Mouse (Mus musculus) kidney, embryonic 14.5 days (tissue): ENCODE results near the gene Myh7b. TPM values are rescaled to one million over a fixed set of nuclear protein-coding genes. Genes with fewer than 3 reads are reported as not detected.

Experiments used
- ATAC-seq: fragments of 200-750 bp; cut with Nextera tagmentation; 2 replicates; pipeline ENCODE4 v1.8.0; 2017; ENCODE audit warnings: moderate number of reproducible peaks, mild to moderate bottlenecking, moderate TSS enrichment, moderate library complexity; ENCODE audit not compliant: low FRiP score, low TSS enrichment
- H3K27ac ChIP-seq: fragments of 300-500 bp; sonication (generic); 2 replicates; pipeline ENCODE4 v1.5.1; 2014; ENCODE audit warnings: low read depth, mild to moderate bottlenecking, low read length, moderate library complexity, mixed read lengths
- H3K27me3 ChIP-seq: fragments of 300-500 bp; sonication (generic); 2 replicates; pipeline ENCODE4 v1.6.1; 2014; ENCODE audit warnings: mild to moderate bottlenecking, low read length; ENCODE audit not compliant: control insufficient read depth, insufficient read depth
- H3K36me3 ChIP-seq: fragments of 300-500 bp; sonication (generic); 2 replicates; pipeline ENCODE4 v1.6.1; 2014; ENCODE audit warnings: low read length, mixed read lengths; ENCODE audit not compliant: control insufficient read depth, insufficient read depth
- H3K4me1 ChIP-seq: fragments of 300-500 bp; sonication (generic); 2 replicates; pipeline ENCODE4 v1.6.1; 2014; ENCODE audit warnings: low read length, mixed read lengths; ENCODE audit not compliant: control insufficient read depth, insufficient read depth
- H3K4me2 ChIP-seq: fragments of 300-500 bp; sonication (generic); replicated peaks from 2 replicates; pipeline ENCODE4 v1.6.1; 2014; ENCODE audit warnings: low read depth, mild to moderate bottlenecking, low read length
- H3K4me3 ChIP-seq: fragments of 300-500 bp; sonication (generic); 2 replicates; pipeline ENCODE4 v1.5.1; 2014; ENCODE audit warnings: mild to moderate bottlenecking, low read length
- H3K9ac ChIP-seq: fragments of 300-500 bp; sonication (generic); 2 replicates; pipeline ENCODE4 v1.6.1; 2014; ENCODE audit warnings: low read depth, mild to moderate bottlenecking, low read length, moderate library complexity
- H3K9me3 ChIP-seq: fragments of 300-500 bp; sonication (generic); 2 replicates; pipeline ENCODE4 v1.6.1; 2016; ENCODE audit warnings: low read length; ENCODE audit not compliant: control insufficient read depth
- WGBS: fragments of 180-500 bp; shearing (Covaris S2); extraction: QIAGEN DNeasy Blood & Tissue Kit; methylation state at CpG from one replicate; pipeline ENCODE4 v1.1.7; 2014; 5-methylcytosine and 5-hydroxymethylcytosine counted together
- polyA plus RNA-seq: library from polyadenylated mRNA; unstranded; fragments of >200 nt; fragmentation: Nextera tagmentation; extraction: Ambion mirVana; gene quantifications from 2 replicates; pipeline ENCODE4 v1.2.1, GENCODE M21; 2014

The Myh7b gene
- polyA plus RNA-seq, 1 experiment from 2014 or later = 2.1 TPM

DNA sequence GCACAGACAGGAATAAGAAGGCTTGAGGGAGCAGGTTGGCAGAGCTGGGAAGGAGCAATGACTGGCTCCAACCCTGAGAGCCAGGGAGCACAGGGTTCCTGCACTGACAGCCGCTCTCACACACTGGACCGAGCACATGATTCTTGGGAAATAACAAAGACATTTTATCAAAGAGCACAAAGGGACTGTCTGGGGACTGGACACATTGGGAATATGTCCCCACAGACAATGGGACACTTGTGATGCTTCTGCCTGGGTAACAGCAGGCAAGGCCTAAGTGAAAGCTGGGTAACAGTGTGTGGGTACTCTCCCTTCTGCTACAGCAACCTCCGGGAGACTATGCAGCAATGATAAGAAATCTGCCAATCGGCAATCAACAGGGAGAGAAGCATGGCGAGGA, 51.4 kb downstream of the Myh7b start:
- Histone ChIP-seq H3K36me3 (peaks cover 67% of the 10 kb centered on the region), H3K4me1 (no peaks in the 10 kb centered on the region), H3K27me3 (no peaks in the 10 kb centered on the region), H3K9ac (no peak overlapping the region), H3K9me3 (no peaks in the 10 kb centered on the region), H3K4me2 (no peak overlapping the region), H3K4me3 (no peak overlapping the region), H3K27ac (no peak overlapping the region)
- ATAC-seq = no peak
- WGBS = 97% methylated on average over 5 of the region's 5 CpGs

DNA sequence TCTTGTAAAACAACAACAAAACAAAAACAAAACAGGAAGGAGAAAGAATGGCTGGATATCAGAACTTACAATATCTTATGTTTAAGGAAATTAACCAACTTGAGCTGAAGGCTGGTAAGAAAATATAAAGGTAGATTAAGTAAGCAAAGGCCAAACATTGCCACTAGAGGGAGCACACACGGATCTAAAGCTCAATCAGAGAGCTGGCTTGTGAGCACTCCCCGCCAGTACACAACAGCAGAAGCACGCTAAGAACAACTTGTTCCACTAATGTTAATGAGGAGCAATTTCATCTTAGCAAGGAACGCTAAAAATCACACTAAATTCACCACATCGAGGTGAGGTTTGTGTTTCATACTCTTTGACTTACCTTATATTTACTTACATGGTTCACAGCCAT, 52.1 kb downstream of the Myh7b start:
- no peak overlapping the region for H3K4me3 ChIP-seq
- no peaks in the 10 kb centered on the region for H3K27me3 ChIP-seq
- no peak overlapping the region for H3K9ac ChIP-seq
- no peak overlapping the region for H3K27ac ChIP-seq
- no peak for ATAC-seq
- no peaks in the 10 kb centered on the region for H3K4me1 ChIP-seq
- H3K4me2 ChIP-seq = no peak overlapping the region
- WGBS = 28% methylated on average over 5 of the region's 5 CpGs
- peaks cover 64% of the 10 kb centered on the region for H3K36me3 ChIP-seq
- no peaks in the 10 kb centered on the region for H3K9me3 ChIP-seq

DNA sequence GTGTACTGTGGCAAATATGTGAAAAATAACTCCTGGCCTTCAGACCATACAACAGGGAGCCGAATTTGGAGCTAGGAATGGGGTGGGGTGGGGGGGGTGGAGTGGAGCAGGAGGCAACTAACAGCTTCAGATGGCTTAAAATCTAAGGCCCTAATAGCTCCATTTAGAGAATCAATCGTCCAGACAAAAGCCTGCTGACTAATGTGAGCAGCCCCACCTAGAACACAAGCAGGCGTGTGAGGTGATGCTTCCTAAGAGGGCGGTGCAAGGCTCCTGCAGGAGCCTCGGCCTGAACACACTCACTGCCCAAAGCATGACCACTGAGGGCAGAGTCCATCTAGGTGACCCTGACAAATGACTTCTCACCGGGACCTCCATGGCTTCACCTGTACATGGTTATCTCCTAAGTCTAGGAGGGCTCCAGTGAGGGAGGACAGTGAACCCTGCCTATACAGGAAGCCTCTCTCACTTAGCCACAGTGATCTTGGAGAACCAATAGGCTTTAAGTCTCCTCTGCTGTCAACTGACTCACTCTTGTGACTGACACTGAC, 53.0 kb downstream of the Myh7b start:
- ATAC-seq = no peak
- no peaks in the 10 kb centered on the region for H3K27me3 ChIP-seq
- H3K4me2 ChIP-seq = no peak overlapping the region
- H3K4me1 ChIP-seq = no peaks in the 10 kb centered on the region
- 83% methylated on average over 6 of the region's 6 CpGs for WGBS
- H3K27ac ChIP-seq = no peak overlapping the region
- H3K4me3 ChIP-seq = no peak overlapping the region
- H3K36me3 ChIP-seq = peaks cover 65% of the 10 kb centered on the region
- no peak overlapping the region for H3K9ac ChIP-seq
- no peaks in the 10 kb centered on the region for H3K9me3 ChIP-seq

DNA sequence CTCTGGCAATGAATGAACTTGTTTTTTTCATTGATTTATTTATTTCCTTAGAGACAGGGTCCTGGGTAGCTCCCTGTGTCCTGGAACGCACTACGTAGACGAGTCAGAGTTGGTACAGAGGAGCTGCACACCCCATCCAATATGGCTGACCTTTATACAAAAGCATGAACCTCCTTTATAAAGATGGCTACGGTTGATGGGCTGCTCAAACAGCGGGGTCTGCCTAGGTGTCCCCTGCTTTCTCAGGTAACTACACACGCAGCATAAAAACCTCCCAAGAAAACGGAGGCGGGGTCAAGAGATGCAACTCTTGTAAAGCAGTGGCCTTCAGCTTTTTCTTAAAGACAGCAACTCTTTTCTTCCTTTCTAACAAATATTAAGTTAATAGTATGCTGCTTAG, 56.9 kb downstream of the Myh7b start:
- peaks cover 71% of the 10 kb centered on the region for H3K36me3 ChIP-seq
- 94% methylated on average over 8 of the region's 8 CpGs for WGBS

DNA sequence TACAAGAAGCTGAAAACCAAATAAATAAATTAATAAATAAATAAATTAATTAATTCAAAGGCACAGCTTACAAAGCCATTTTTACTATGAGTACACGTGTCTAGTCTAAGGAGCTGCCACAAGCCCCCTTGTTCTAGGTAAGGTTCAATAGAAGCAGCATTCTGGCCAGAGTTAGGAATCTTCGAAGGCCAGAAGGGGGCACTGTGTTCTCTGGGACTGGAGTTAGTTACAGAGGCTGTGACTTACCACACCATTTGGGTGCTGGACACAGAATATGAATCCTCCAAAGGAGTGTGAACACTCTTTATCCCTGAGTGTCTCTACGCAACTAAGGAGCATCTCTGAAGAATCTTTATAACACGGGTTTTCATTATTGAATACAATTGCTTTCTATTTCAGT, 57.4 kb downstream of the Myh7b start:
- H3K4me3 ChIP-seq = no peak overlapping the region
- WGBS = 86% methylated on average over 4 of the region's 4 CpGs
- no peaks in the 10 kb centered on the region for H3K4me1 ChIP-seq
- no peaks in the 10 kb centered on the region for H3K27me3 ChIP-seq
- H3K27ac ChIP-seq = no peak overlapping the region
- H3K9me3 ChIP-seq = no peaks in the 10 kb centered on the region
- ATAC-seq = no peak
- no peak overlapping the region for H3K9ac ChIP-seq
- peaks cover 69% of the 10 kb centered on the region for H3K36me3 ChIP-seq
- H3K4me2 ChIP-seq = no peak overlapping the region

More for the DNA sequence above, 56.9 kb downstream of the Myh7b start:
- H3K4me2 ChIP-seq = no peak overlapping the region
- H3K27me3 ChIP-seq = no peaks in the 10 kb centered on the region
- H3K9me3 ChIP-seq = no peaks in the 10 kb centered on the region
- H3K9ac ChIP-seq = no peak overlapping the region
- no peak for ATAC-seq
- H3K27ac ChIP-seq = no peak overlapping the region
- no peak overlapping the region for H3K4me3 ChIP-seq
- H3K4me1 ChIP-seq = no peaks in the 10 kb centered on the region

DNA sequence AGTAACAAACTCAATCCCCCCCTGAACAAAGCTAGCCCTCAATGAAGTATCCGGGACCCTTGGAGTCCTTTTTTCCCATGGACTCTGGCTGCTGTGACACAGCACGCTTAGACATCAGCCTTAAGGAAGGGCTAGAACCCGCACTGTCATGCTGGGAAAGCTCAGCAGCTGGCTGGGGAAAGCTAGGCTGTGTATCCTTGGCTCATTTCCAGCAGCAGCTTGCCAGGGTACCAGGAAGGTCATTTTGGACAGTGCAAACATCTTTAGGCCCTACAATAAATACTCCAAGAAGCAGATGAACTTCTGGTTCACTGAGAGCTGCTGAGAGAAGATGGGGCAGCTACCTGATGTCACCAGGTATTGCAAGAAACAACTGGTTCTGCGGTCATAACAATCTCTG, 60.2 kb downstream of the Myh7b start:
- Histone ChIP-seq H3K4me1 (no peaks in the 10 kb centered on the region), H3K27ac (no peak overlapping the region), H3K36me3 (peaks cover 41% of the 10 kb centered on the region), H3K9me3 (no peaks in the 10 kb centered on the region), H3K4me3 (no peak overlapping the region), H3K27me3 (no peaks in the 10 kb centered on the region), H3K9ac (no peak overlapping the region), H3K4me2 (no peak overlapping the region)
- ATAC-seq = no peak
- WGBS = 93% methylated on average over 4 of the region's 4 CpGs

DNA sequence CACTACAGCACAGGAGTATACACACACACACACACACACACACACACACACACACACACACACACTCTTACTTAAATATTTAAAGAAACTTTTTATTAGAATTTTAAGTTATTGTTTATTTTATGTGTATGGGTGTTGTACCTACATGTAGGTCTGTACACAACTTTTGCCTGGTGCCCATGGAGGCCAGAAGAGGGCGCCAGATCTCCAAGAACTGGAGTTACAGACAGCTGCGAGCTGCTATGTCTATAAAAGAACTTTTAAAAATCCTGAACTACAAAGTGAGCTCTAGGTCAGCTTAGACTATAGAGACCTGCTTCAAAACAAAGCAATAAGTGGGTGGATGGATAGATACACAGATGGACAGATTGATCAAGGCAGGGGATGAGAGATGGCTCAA, 62.5 kb downstream of the Myh7b start:
- Histone ChIP-seq H3K9me3 (no peaks in the 10 kb centered on the region), H3K9ac (no peak overlapping the region), H3K27me3 (no peaks in the 10 kb centered on the region), H3K27ac (no peak overlapping the region), H3K36me3 (peaks cover 30% of the 10 kb centered on the region), H3K4me2 (no peak overlapping the region), H3K4me3 (no peak overlapping the region), H3K4me1 (no peaks in the 10 kb centered on the region)
- 34% methylated on average over 2 of the region's 2 CpGs for WGBS
- no peak for ATAC-seq

DNA sequence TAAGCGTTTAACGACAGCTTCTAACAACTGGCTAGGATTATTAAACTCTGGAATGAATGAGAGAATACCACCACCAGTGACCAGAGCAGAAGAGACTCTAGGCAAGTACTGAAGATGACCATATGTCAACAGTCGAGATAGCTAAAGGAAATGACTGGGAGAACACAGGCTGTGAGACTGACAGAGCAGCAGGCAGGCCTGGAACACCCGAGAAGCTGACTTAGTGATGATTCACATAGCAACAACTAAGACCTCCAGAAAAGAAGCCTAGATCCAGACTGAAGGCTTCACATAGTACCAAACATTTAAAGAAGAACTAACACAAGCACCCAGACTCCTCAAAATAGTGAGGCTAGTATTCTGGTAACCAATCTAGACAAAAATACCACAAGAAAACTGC, 64.1 kb downstream of the Myh7b start:
- no peak overlapping the region for H3K27ac ChIP-seq
- no peak overlapping the region for H3K4me2 ChIP-seq
- no peak overlapping the region for H3K9ac ChIP-seq
- no peak overlapping the region for H3K4me3 ChIP-seq
- H3K27me3 ChIP-seq = no peaks in the 10 kb centered on the region
- ATAC-seq = no peak
- 66% methylated on average over 4 of the region's 4 CpGs for WGBS
- no peaks in the 10 kb centered on the region for H3K9me3 ChIP-seq
- H3K36me3 ChIP-seq = peaks cover 27% of the 10 kb centered on the region
- H3K4me1 ChIP-seq = no peaks in the 10 kb centered on the region

DNA sequence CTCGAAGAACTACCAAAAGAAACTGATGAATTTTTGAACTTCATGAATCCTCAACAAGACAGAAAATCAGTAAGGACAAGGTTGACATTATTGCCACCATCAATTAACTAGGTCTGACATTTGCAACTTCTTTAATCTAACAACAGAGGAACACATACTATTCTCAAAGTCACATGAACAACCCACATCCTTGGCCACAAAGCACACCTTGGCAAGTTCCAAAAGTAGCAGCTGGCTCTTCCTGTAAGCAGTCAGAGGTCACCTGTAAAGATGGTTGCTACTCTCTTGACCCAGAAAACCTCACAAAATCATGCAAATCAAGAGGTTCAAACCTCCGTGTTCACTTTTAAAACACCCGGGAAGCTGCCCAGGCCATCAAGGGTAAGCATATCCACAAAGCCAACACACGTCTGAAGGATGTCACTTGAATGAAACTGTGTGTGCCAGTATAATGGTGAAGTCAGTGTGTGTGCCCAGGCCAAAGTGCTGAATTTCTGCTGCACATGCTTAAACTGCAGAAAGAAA, 68.6 kb downstream of the Myh7b start:
- WGBS = 94% methylated on average over 4 of the region's 4 CpGs
- no peaks in the 10 kb centered on the region for H3K4me1 ChIP-seq
- no peak overlapping the region for H3K4me3 ChIP-seq
- no peaks in the 10 kb centered on the region for H3K9me3 ChIP-seq
- no peak overlapping the region for H3K27ac ChIP-seq
- no peaks in the 10 kb centered on the region for H3K36me3 ChIP-seq
- no peak overlapping the region for H3K4me2 ChIP-seq
- no peaks in the 10 kb centered on the region for H3K27me3 ChIP-seq
- no peak overlapping the region for H3K9ac ChIP-seq
- no peak for ATAC-seq
